Mouse (Mus musculus) kidney, adult 11 months (tissue): Measurements from ENCODE around the gene Fam227b.

Experiments
- DNase-seq: peaks from one replicate; pipeline ENCODE4 v3.0.0; 2022

Fam227b gene

GRCm38 (mm10) chr2:125975808-125976345 is 175.9 kb downstream of the Fam227b start:
- no peak for DNase-seq

- no peak for DNase-seq
These were observed 176.6 kb downstream of the Fam227b start for GRCm38 (mm10) chr2:125975206-125975605.

- no peak for DNase-seq
These were observed 178.6 kb downstream of the Fam227b start for GRCm38 (mm10) chr2:125973207-125973606.

- no peak for DNase-seq
These were observed 183.0 kb downstream of the Fam227b start for GRCm38 (mm10) chr2:125968811-125969210.

GRCm38 (mm10) chr2:125948195-125948594 is 203.6 kb downstream of the Fam227b start:
- DNase-seq: no peak

GRCm38 (mm10) chr2:125943301-125943700 is 208.5 kb downstream of the Fam227b start:
- DNase-seq: no peak

GRCm38 (mm10) chr2:125941111-125941785 is 210.6 kb downstream of the Fam227b start:
- no peak for DNase-seq

- no peak for DNase-seq
These were observed 212.7 kb downstream of the Fam227b start for GRCm38 (mm10) chr2:125938993-125939642.

GRCm38 (mm10) chr2:125936396-125936795 is 215.4 kb downstream of the Fam227b start:
- DNase-seq: no peak

- no peak for DNase-seq
These were observed 217.8 kb downstream of the Fam227b start for GRCm38 (mm10) chr2:125933977-125934376.
